Mouse (Mus musculus) testis, adult 2 months (tissue): ENCODE measurements around the gene Ecd. TPM values are rescaled to one million over a fixed set of nuclear protein-coding genes. Genes with fewer than 3 reads are reported as not detected.

ENCODE experiments used
- H3K27ac ChIP-seq: fragments of 200-500 bp; 2 replicates; pipeline ENCODE4 v1.5.1; 2012; ENCODE audit warnings: low read depth, low read length; ENCODE audit not compliant: control insufficient read depth, insufficient read depth
- H3K27me3 ChIP-seq: fragments of 200-500 bp; 2 replicates; pipeline ENCODE4 v1.6.1; 2012; ENCODE audit warnings: mild to moderate bottlenecking, low read length, moderate library complexity; ENCODE audit not compliant: control insufficient read depth, insufficient read depth
- H3K36me3 ChIP-seq: fragments of 200-500 bp; 2 replicates; pipeline ENCODE4 v1.6.1; 2012; ENCODE audit warnings: mild to moderate bottlenecking, low read length; ENCODE audit not compliant: control insufficient read depth, insufficient read depth
- H3K4me1 ChIP-seq: fragments of 200-500 bp; 2 replicates; pipeline ENCODE4 v1.6.1; 2012; ENCODE audit warnings: low read length; ENCODE audit not compliant: control insufficient read depth, insufficient read depth
- H3K4me3 ChIP-seq: fragments of 200-500 bp; 2 replicates; pipeline ENCODE4 v1.5.1; 2012; ENCODE audit warnings: low read depth, mild to moderate bottlenecking, low read length, moderate library complexity, mixed read lengths; ENCODE audit not compliant: control insufficient read depth
- CTCF ChIP-seq: fragments of 200-500 bp; IDR thresholded peaks from 2 replicates; pipeline ENCODE4 v1.5.1; 2012; ENCODE audit warnings: low read depth, mild to moderate bottlenecking, inconsistent platforms, low read length, moderate library complexity; ENCODE audit not compliant: control insufficient read depth, insufficient read depth, insufficient replicate concordance
- POLR2A ChIP-seq: fragments of 200-500 bp; IDR thresholded peaks from 2 replicates; pipeline ENCODE4 v1.6.1; 2012; ENCODE audit warnings: low read depth, mild to moderate bottlenecking, inconsistent platforms, low read length, moderate library complexity; ENCODE audit not compliant: control insufficient read depth
- polyA plus RNA-seq: library from polyadenylated mRNA; depleted of rRNA; stranded (reverse); fragments of >200 nt; gene quantifications from 2 replicates; pipeline ENCODE4 v1.2.3, GENCODE M21; 2012

Ecd gene
- polyA plus RNA-seq, 1 experiment = 19.4 TPM

DNA sequence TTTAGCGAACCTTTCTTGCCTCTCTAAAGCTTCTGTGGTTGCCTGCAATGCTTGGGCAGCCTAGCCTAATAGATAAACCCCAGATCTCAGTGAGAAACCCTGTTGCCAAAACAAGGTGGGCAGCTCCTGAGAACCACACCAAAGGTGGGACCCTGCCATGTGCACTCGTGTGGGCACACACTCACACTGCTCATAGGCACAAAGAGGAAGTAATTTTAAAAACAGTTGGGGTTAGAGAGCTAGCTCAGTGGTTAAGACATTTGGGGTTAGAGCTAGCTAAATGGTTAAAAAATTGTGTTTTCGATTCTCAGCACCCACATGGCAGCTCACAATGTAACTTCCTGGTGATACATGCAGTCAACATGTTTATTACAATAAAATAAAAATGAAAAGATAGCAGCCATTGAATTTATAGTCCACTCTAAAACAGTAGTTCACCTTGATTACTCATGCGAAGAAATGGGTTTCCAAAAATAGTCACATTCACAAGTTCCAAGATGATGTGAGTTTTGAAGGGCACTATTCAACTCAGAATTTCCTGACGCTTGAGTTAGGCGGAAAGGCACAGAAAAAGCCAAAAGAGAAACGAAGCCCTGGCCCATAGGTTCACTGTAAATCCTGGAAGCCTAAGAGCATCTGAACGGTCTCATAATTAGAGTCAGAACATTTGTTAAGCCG lies 32.0 kb upstream of the Ecd start:
- Histone ChIP-seq H3K27ac (no peak overlapping the region), H3K36me3 (no peaks in the 10 kb centered on the region; the same call in 1 of the 2 replicates), H3K4me3 (no peak overlapping the region), H3K27me3 (no peaks in the 10 kb centered on the region), H3K4me1 (no peaks in the 10 kb centered on the region)
- TF ChIP-seq POLR2A (no peak), CTCF (no peak)

DNA sequence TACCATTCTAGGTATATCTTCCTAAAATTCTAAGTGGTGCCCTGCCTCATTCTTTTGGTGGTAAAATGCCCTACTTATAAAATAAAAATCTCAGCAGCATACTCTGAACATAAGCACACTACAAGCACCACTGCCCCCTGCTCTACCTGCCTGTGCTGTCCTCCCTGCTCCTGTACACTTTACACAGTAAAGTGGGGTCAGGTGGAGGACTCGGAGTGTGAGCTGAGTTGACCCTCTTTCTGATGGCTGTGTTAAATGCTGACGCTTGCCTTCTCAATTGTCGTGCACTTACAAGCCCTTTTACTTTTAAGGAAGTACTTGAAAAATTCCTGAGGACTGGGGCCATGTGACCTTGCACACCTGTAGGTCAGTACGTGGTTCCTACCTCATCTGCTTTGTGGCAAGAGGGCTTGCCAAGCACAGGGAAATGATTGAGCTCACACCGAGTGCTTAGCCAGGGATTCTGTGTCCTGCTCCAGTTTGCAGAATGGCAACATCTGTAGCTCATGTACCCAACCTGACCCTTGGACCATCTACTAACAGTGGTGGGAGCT lies 31.2 kb upstream of the Ecd start:
- no peaks in the 10 kb centered on the region for H3K27me3 ChIP-seq
- H3K27ac ChIP-seq = no peak overlapping the region
- H3K4me1 ChIP-seq = no peaks in the 10 kb centered on the region
- TF ChIP-seq POLR2A (no peak), CTCF (no peak)
- no peak overlapping the region for H3K4me3 ChIP-seq
- H3K36me3 ChIP-seq = no peaks in the 10 kb centered on the region; the same call in 1 of the 2 replicates

DNA sequence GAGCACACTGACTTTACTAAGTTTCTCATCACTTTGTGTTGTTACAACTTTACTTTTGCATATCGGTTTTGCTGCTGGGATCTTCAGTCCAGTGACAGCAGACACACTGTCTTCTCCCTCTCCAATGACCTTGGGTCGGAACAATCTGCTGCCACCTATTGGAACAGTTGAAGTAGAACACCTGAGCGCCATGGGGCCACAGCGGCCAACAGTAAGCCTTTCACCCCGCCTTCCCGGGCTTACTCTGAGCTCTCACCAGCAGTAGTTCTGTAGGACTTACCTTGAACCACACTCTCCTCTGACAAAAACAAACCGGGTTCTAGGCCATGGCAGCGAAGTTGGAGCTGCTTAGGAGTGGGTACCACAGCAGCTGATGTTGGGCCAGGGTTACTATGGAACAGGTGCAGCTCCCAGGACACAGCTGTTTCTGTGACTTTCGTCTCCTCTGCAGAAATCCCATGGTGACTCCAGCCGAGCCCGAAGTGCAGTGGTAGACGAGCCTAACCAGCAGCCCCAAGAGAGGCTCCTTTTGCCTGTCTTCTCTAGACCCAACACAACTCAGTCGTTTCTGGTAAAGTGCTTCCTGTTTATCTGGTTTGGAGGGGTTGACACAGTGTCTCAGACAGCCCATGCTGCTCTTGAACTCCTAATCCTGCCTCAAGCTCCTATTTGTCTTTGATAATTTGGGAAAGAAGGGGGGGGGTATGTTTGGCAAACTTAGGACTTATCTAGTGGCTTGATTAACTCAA lies 30.6 kb upstream of the Ecd start:
- no peaks in the 10 kb centered on the region; the same call in 1 of the 2 replicates for H3K36me3 ChIP-seq

DNA sequence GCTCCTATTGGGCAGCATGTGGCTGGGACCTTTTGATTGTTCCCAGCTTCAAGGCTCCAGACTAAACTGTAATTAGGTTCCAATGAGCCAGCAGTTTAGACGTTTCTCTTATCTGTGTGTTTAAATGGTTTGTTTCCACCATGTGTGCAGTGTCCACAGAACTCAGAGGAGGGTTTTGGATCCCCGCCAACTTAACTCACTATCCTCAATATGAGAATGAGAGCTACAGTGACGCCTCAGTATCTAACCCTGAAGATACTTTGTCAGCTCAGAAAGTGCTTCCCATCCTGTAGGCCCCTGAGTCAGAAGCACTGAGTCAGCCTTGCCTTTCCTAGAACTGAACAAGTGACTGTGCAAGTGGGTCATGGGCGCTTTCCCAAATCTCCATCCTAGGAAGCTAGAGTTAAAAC lies 29.2 kb upstream of the Ecd start:
- Histone ChIP-seq H3K27me3 (no peaks in the 10 kb centered on the region), H3K27ac (no peak overlapping the region; the same call in 1 of the 2 replicates), H3K4me3 (no peak overlapping the region), H3K36me3 (no peaks in the 10 kb centered on the region; the same call in 1 of the 2 replicates), H3K4me1 (no peaks in the 10 kb centered on the region)
- TF ChIP-seq POLR2A = no peak
- TF ChIP-seq CTCF = no peak

More for the DNA sequence above, 30.6 kb upstream of the Ecd start:
- Histone ChIP-seq H3K27ac (no peak overlapping the region), H3K4me1 (no peaks in the 10 kb centered on the region), H3K4me3 (no peak overlapping the region), H3K27me3 (no peaks in the 10 kb centered on the region)
- TF ChIP-seq CTCF (peak; percentile 57; the same call in 1 of the 2 replicates), POLR2A (no peak)

DNA sequence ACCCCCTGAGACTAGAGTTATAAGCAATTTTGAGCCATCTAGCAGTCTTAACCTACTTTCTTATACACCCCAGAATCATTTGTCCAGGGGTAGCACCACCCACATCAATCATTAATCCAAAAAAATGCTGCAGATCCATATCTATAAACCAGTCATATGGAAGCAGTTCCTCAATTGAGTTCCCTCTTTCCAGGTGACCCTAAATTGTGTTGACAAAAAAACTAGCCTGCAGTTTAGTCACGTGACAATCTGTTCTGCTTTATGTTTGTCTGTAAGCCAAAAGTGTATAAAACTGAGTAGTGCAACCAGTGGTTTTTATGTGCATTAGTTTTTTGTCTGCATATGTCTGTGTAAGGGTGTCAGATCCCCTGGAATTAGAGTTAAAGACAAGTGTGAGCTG lies 23.9 kb upstream of the Ecd start:
- no peak overlapping the region for H3K27ac ChIP-seq
- H3K4me3 ChIP-seq = no peak overlapping the region
- TF ChIP-seq CTCF (no peak), POLR2A (no peak)
- no peaks in the 10 kb centered on the region for H3K27me3 ChIP-seq
- no peaks in the 10 kb centered on the region; the same call in 1 of the 2 replicates for H3K36me3 ChIP-seq
- no peaks in the 10 kb centered on the region for H3K4me1 ChIP-seq

DNA sequence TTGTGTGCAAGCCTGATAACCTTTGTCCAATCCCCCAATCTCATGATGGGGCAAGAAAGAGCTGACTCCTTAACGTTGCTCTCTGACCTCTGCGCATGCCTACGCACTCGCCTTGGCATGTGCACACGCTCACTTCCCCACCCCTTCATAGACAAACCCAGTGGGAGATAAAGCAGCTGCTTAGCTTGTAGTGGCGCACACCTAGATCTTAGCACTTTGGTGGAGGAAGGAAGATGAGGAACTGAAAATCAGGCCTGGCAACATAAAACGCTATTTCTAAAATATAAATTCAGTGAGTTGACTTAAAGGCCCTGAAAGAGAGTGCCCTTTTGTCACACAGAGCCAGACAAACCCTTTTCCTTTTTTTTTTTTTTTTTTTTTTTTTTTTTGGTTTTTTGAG lies 22.9 kb upstream of the Ecd start:
- no peak for TF ChIP-seq CTCF
- no peak overlapping the region for H3K27ac ChIP-seq
- no peaks in the 10 kb centered on the region for H3K4me1 ChIP-seq
- H3K27me3 ChIP-seq = no peaks in the 10 kb centered on the region
- H3K36me3 ChIP-seq = no peaks in the 10 kb centered on the region; the same call in 1 of the 2 replicates
- H3K4me3 ChIP-seq = no peak overlapping the region

DNA sequence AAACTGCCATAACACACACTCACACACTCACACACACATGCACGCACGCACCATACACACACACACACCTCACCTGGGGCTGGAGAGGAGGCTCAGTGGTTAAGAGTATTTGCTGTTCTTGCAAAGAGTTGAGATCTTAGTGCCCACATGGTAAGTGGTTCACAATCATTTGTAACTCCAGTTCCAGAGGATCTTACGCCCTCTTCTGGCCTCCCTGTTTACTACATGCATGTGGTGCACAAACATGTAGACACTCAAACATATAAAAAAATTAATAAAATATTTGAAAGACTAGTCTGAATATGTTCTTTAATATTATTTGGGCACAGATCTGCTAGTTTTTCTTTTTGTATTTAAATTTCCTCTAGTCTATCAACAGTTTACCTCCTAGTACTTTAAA lies 20.4 kb upstream of the Ecd start:
- no peaks in the 10 kb centered on the region for H3K36me3 ChIP-seq

More for the DNA sequence above, 20.4 kb upstream of the Ecd start:
- Histone ChIP-seq H3K27ac (no peak overlapping the region), H3K27me3 (no peaks in the 10 kb centered on the region), H3K4me1 (no peaks in the 10 kb centered on the region), H3K4me3 (no peak overlapping the region)
- TF ChIP-seq POLR2A = no peak
- no peak for TF ChIP-seq CTCF
